Mouse (Mus musculus): ENCODE data around the gene Insrr.
A peak's percentile ranks its signal among the peaks of the same experiment; 100 is the strongest.

Insrr gene

GRCm38 (mm10) chr3:87796736-87797334 lies at the start of gene Insrr:
TSS of gene Insrr (plus strand) at chr3:87796951.
- DNase-seq (ENCODE audit: low spot score in 2 of 2), result no peak

GRCm38 (mm10) chr3:87748431-87748830 lies 48.3 kb upstream of the Insrr start, which contains the start of gene Lrrc71:
TSS of gene Lrrc71 (minus strand) at chr3:87748625.
- DNase-seq (ENCODE audit: low spot score in 2 of 2), result no peak

GRCm38 (mm10) chr3:87749036-87749435 lies 47.7 kb upstream of the Insrr start:
- peak in 1 of 2 experiments; percentile 56 for DNase-seq (ENCODE audit: low spot score in 2 of 2)

GRCm38 (mm10) chr3:87749977-87750376 lies 46.8 kb upstream of the Insrr start:
- DNase-seq (ENCODE audit: low spot score in 2 of 2), result no peak

GRCm38 (mm10) chr3:87752567-87752966 lies 44.2 kb upstream of the Insrr start:
- DNase-seq (ENCODE audit: low spot score in 2 of 2), result no peak

GRCm38 (mm10) chr3:87753829-87754228 lies 42.9 kb upstream of the Insrr start:
- no peak for DNase-seq (ENCODE audit: low spot score in 2 of 2)

GRCm38 (mm10) chr3:87755964-87756363 lies 40.8 kb upstream of the Insrr start:
- DNase-seq (ENCODE audit: low spot score in 2 of 2), result peak; percentile 84 to 92

- no peak for DNase-seq (ENCODE audit: low spot score in 2 of 2)
These were observed 40.3 kb upstream of the Insrr start for GRCm38 (mm10) chr3:87756488-87756887.

GRCm38 (mm10) chr3:87758641-87759040 lies 38.1 kb upstream of the Insrr start:
- DNase-seq (ENCODE audit: low spot score in 2 of 2), result no peak

- no peak for DNase-seq (ENCODE audit: low spot score in 2 of 2)
These were observed 35.1 kb upstream of the Insrr start for GRCm38 (mm10) chr3:87761408-87762375.

GRCm38 (mm10) chr3:87763202-87763601 lies 33.5 kb upstream of the Insrr start:
- no peak for DNase-seq (ENCODE audit: low spot score in 2 of 2)

- peak; percentile 85 to 88 for DNase-seq (ENCODE audit: low spot score in 2 of 2)
These were observed 33.0 kb upstream of the Insrr start for GRCm38 (mm10) chr3:87763683-87764289.

GRCm38 (mm10) chr3:87764506-87764905 lies 32.2 kb upstream of the Insrr start:
- DNase-seq (ENCODE audit: low spot score in 2 of 2), result peak in 1 of 2 experiments; percentile 49

- peak in 1 of 2 experiments; percentile 49 for DNase-seq (ENCODE audit: low spot score in 2 of 2)
These were observed 31.7 kb upstream of the Insrr start for GRCm38 (mm10) chr3:87765091-87765490.

GRCm38 (mm10) chr3:87765631-87766283 lies 31.0 kb upstream of the Insrr start:
- DNase-seq (ENCODE audit: low spot score in 2 of 2), result no peak

- DNase-seq (ENCODE audit: low spot score in 2 of 2), result no peak
These were observed 30.5 kb upstream of the Insrr start for GRCm38 (mm10) chr3:87766284-87766667.

- DNase-seq (ENCODE audit: low spot score in 2 of 2), result no peak
These were observed 29.0 kb upstream of the Insrr start for GRCm38 (mm10) chr3:87767764-87768163.

GRCm38 (mm10) chr3:87768431-87768830 lies 28.3 kb upstream of the Insrr start:
- no peak for DNase-seq (ENCODE audit: low spot score in 2 of 2)

GRCm38 (mm10) chr3:87768844-87769243 lies 27.9 kb upstream of the Insrr start:
- DNase-seq (ENCODE audit: low spot score in 2 of 2), result peak; percentile 55

GRCm38 (mm10) chr3:87769506-87769905 lies 27.2 kb upstream of the Insrr start:
- DNase-seq (ENCODE audit: low spot score in 2 of 2), result no peak

GRCm38 (mm10) chr3:87770280-87770679 lies 26.5 kb upstream of the Insrr start:
- peak; percentile 48 to 60 for DNase-seq (ENCODE audit: low spot score in 2 of 2)

- DNase-seq (ENCODE audit: low spot score in 2 of 2), result no peak
These were observed 25.7 kb upstream of the Insrr start for GRCm38 (mm10) chr3:87771088-87771487.

Measured in right cerebral cortex, postnatal 10 days (tissue).